Mouse (Mus musculus): ENCODE data around the gene Asb18. TPM values are rescaled to one million over a fixed set of nuclear protein-coding genes. Genes with fewer than 3 reads are reported as not detected.

The Asb18 gene
- total and polyA plus RNA-seq, 3 experiments, result not detected

GRCm38 (mm10) chr1:90009188-90009587 is 5.3 kb downstream of the Asb18 start:
- Histone ChIP-seq H3K27me3 (ENCODE audit: control insufficient read depth in 1 of 2, insufficient read depth in 2 of 2, low read length in 2 of 2) (no peaks in the 10 kb centered on the region), H3K9me3 (replicated peaks; ENCODE audit: insufficient read depth, low read length) (no peaks in the 10 kb centered on the region), H3K36me3 (ENCODE audit: control insufficient read depth in 1 of 2, insufficient read depth in 2 of 2, low read length in 2 of 2) (no peaks in the 10 kb centered on the region), H3K27ac (ENCODE audit: control insufficient read depth, low read depth, low read length) (no peak overlapping the region), H3K9ac (ENCODE audit: control insufficient read depth, low read depth, low read length, poor library complexity, severe bottlenecking) (no peak overlapping the region), H3K79me2 (ENCODE audit: control insufficient read depth, insufficient read depth, low read length, poor library complexity) (no peaks in the 10 kb centered on the region), H3K4me3 (ENCODE audit: control insufficient read depth in 1 of 2, insufficient read depth in 1 of 2, low read depth in 2 of 2, low read length in 2 of 2) (no peak overlapping the region), H3K4me1 (ENCODE audit: control insufficient read depth in 1 of 2, insufficient read depth in 2 of 2, low read length in 2 of 2) (no peaks in the 10 kb centered on the region)
- no peak for DNase-seq (ENCODE audit: low read depth, low spot score)
- TF ChIP-seq CTCF (IDR thresholded peaks at IDR 0.05 in 2 of 3, conservative IDR thresholded peaks at IDR 0.05 in 1 of 3; ENCODE audit: control insufficient read depth in 1 of 3, insufficient read depth in 1 of 3, low read depth in 2 of 3, low read length in 3 of 3, poor library complexity in 1 of 3, severe bottlenecking in 1 of 3) (no peak), MXI1 (IDR thresholded peaks at IDR 0.05; ENCODE audit: low read depth, low read length) (no peak), ETS1 (IDR thresholded peaks at IDR 0.05; ENCODE audit: low read depth, low read length) (no peak), SIN3A (IDR thresholded peaks at IDR 0.05; ENCODE audit: low read length) (no peak), TCF12 (IDR thresholded peaks at IDR 0.05; ENCODE audit: low read depth, low read length) (no peak), POLR2A (IDR thresholded peaks at IDR 0.05; ENCODE audit: control insufficient read depth in 1 of 2, insufficient read depth in 1 of 2, low read depth in 1 of 2, low read length in 2 of 2, poor library complexity in 1 of 2) (no peak), HCFC1 (IDR thresholded peaks at IDR 0.05; ENCODE audit: low read depth, low read length) (no peak), NELFE (IDR thresholded peaks at IDR 0.05; ENCODE audit: low read depth, low read length) (no peak), POLR2AphosphoS5 (IDR thresholded peaks at IDR 0.05; ENCODE audit: borderline replicate concordance, low read depth, low read length) (no peak), USF1 (IDR thresholded peaks at IDR 0.05; ENCODE audit: low read depth, low read length) (no peak), MAFK (IDR thresholded peaks at IDR 0.05; ENCODE audit: borderline replicate concordance, low read depth, low read length) (no peak), GABPA (IDR thresholded peaks at IDR 0.05; ENCODE audit: low read depth, low read length) (no peak), RCOR1 (IDR thresholded peaks at IDR 0.05; ENCODE audit: low read depth, low read length) (no peak), MAZ (IDR thresholded peaks at IDR 0.05; ENCODE audit: low read depth, low read length) (no peak), UBTF (IDR thresholded peaks at IDR 0.05; ENCODE audit: borderline replicate concordance, insufficient read depth, low read depth, low read length) (no peak), ZNF384 (IDR thresholded peaks at IDR 0.05; ENCODE audit: low read depth, low read length) (no peak), GATA1 (IDR thresholded peaks at IDR 0.05; ENCODE audit: low read depth, low read length) (no peak)

- Histone ChIP-seq H3K9me3 (replicated peaks; ENCODE audit: insufficient read depth, low read length) (no peaks in the 10 kb centered on the region), H3K36me3 (ENCODE audit: control insufficient read depth in 1 of 2, insufficient read depth in 2 of 2, low read length in 2 of 2) (no peaks in the 10 kb centered on the region), H3K4me3 (ENCODE audit: control insufficient read depth in 1 of 2, insufficient read depth in 1 of 2, low read depth in 2 of 2, low read length in 2 of 2) (no peak overlapping the region), H3K27ac (ENCODE audit: control insufficient read depth, low read depth, low read length) (no peak overlapping the region), H3K79me2 (ENCODE audit: control insufficient read depth, insufficient read depth, low read length, poor library complexity) (no peaks in the 10 kb centered on the region), H3K27me3 (ENCODE audit: control insufficient read depth in 1 of 2, insufficient read depth in 2 of 2, low read length in 2 of 2) (no peaks in the 10 kb centered on the region), H3K4me1 (ENCODE audit: control insufficient read depth in 1 of 2, insufficient read depth in 2 of 2, low read length in 2 of 2) (no peaks in the 10 kb centered on the region), H3K9ac (ENCODE audit: control insufficient read depth, low read depth, low read length, poor library complexity, severe bottlenecking) (no peak overlapping the region)
- no peak for DNase-seq (ENCODE audit: low read depth, low spot score)
- TF ChIP-seq MXI1 (IDR thresholded peaks at IDR 0.05; ENCODE audit: low read depth, low read length), result no peak
- TF ChIP-seq BHLHE40 (IDR thresholded peaks at IDR 0.05; ENCODE audit: borderline replicate concordance, low read depth, low read length), result no peak
- TF ChIP-seq POLR2AphosphoS2 (IDR thresholded peaks at IDR 0.05; ENCODE audit: low read length), result no peak
- TF ChIP-seq ZMIZ1 (IDR thresholded peaks at IDR 0.05; ENCODE audit: low read depth, low read length), result no peak
- no peak for TF ChIP-seq TCF12 (IDR thresholded peaks at IDR 0.05; ENCODE audit: low read depth, low read length)
- no peak for TF ChIP-seq MAX (IDR thresholded peaks at IDR 0.05; ENCODE audit: low read length)
- TF ChIP-seq NELFE (IDR thresholded peaks at IDR 0.05; ENCODE audit: low read depth, low read length), result no peak
- no peak for TF ChIP-seq TBP (IDR thresholded peaks at IDR 0.05; ENCODE audit: low read depth, low read length)
- no peak for TF ChIP-seq RAD21 (IDR thresholded peaks at IDR 0.05; ENCODE audit: low read depth, low read length)
- TF ChIP-seq MAFK (IDR thresholded peaks at IDR 0.05; ENCODE audit: borderline replicate concordance, low read depth, low read length), result no peak
- TF ChIP-seq ZC3H11A (IDR thresholded peaks at IDR 0.05; ENCODE audit: low read depth, low read length), result no peak
- TF ChIP-seq POLR2A (IDR thresholded peaks at IDR 0.05; ENCODE audit: control insufficient read depth in 1 of 2, insufficient read depth in 1 of 2, low read depth in 1 of 2, low read length in 2 of 2, poor library complexity in 1 of 2), result no peak
- TF ChIP-seq NRF1 (IDR thresholded peaks at IDR 0.05; ENCODE audit: insufficient read depth, low read depth, low read length, poor library complexity, severe bottlenecking), result no peak
- TF ChIP-seq KAT2A (conservative IDR thresholded peaks at IDR 0.05; ENCODE audit: low read depth, low read length), result no peak
- TF ChIP-seq MEF2A (IDR thresholded peaks at IDR 0.05; ENCODE audit: extremely low read depth, insufficient replicate concordance, low read depth, low read length, poor library complexity, severe bottlenecking), result no peak
- TF ChIP-seq HCFC1 (IDR thresholded peaks at IDR 0.05; ENCODE audit: low read depth, low read length), result no peak
These were observed 7.8 kb downstream of the Asb18 start for GRCm38 (mm10) chr1:90006666-90007065.
